Mouse (Mus musculus): ENCODE data around the gene Dcaf4. TPM values are rescaled to one million over a fixed set of nuclear protein-coding genes. Genes with fewer than 3 reads are reported as not detected.

The Dcaf4 gene
- total and polyA plus RNA-seq, 3 experiments = 11.9 to 17.2 (median 13.6) TPM

DNA sequence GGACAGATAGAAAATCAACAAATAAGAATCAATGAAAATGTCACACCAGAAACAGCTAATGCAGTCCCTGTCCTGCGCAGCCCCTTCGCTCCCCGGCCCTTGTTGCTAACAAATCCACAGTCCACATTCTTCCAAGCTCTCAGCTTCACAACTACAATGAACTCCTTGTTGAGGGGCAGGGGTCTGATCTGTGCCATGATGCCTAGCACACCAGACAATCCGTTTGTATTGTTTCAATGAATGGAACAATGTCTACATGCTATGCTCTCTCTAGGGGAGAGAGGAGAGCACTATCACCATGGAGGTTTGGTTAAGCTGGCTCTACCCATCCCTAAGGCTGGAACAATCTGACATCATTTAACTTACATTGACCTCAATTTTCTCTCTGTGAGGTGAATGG, 62.5 kb downstream of the Dcaf4 start:
- H3K4me1 ChIP-seq (ENCODE audit: control insufficient read depth, insufficient read depth, low read length) = peaks cover 6% of the 10 kb centered on the region
- intact Hi-C loops (cut with DNase I) = loop anchor here (5.0 kb wide), 1 partner anchor 60 kb away; the partner anchor contains the start of gene Dcaf4
- H3K79me2 ChIP-seq (replicated peaks; ENCODE audit: control insufficient read depth, insufficient read depth, low read length) = 0 out of 2 replicates have a peak, but pooled peaks cover under 1% of the 10 kb centered on the region
- no peak overlapping the region for H3K4me3 ChIP-seq
- H3K36me3 ChIP-seq (ENCODE audit: control insufficient read depth, insufficient read depth, low read length) = peaks cover 8% of the 10 kb centered on the region
- TF ChIP-seq CTCF (IDR thresholded peaks at IDR 0.05) (no peak), POLR2A (IDR thresholded peaks at IDR 0.05; ENCODE audit: insufficient read depth, low read depth, low read length) (no peak), EP300 (IDR thresholded peaks at IDR 0.05; ENCODE audit: insufficient read depth, low read depth, low read length) (no peak)
- H3K27me3 ChIP-seq (ENCODE audit: control insufficient read depth, insufficient read depth, low read length) = no peaks in the 10 kb centered on the region
- 91% methylated on average over 4 of the region's 4 CpGs for WGBS
- DNase-seq = no peak
- H3K27ac ChIP-seq = no peak overlapping the region
- H3K9ac ChIP-seq (ENCODE audit: low read depth, low read length) = no peak overlapping the region

DNA sequence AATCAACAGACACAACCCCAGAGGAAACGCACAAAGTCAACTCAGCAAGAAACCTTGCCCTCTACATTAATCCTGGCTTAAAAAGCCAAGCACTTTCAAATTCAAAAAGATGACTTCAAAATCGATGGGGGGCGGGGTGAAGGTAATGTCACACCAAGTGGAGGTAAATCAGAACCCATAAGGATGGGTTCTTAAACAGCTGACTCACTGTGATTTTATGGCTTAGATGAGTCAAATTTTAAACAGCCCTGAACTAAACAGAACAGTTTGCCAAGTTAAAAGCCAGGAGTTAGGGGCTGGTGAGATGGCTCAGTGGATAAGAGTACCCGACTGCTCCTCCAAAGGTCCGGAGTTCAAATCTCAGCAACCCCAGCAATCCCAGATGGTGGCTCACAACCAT, 66.4 kb downstream of the Dcaf4 start:
- Histone ChIP-seq H3K27ac (no peak overlapping the region), H3K4me3 (no peak overlapping the region), H3K36me3 (ENCODE audit: control insufficient read depth, insufficient read depth, low read length) (peaks cover 2% of the 10 kb centered on the region), H3K79me2 (replicated peaks; ENCODE audit: control insufficient read depth, insufficient read depth, low read length) (0 out of 2 replicates have a peak, but pooled peaks cover 3% of the 10 kb centered on the region), H3K27me3 (ENCODE audit: control insufficient read depth, insufficient read depth, low read length) (no peaks in the 10 kb centered on the region), H3K9ac (ENCODE audit: low read depth, low read length) (no peak overlapping the region), H3K4me1 (ENCODE audit: control insufficient read depth, insufficient read depth, low read length) (peaks cover 1% of the 10 kb centered on the region; the same call in 1 of the 2 replicates)
- DNase-seq = no peak
- 96% methylated on average over 5 of the region's 5 CpGs for WGBS
- TF ChIP-seq POLR2A (IDR thresholded peaks at IDR 0.05; ENCODE audit: insufficient read depth, low read depth, low read length) (no peak), CTCF (IDR thresholded peaks at IDR 0.05) (no peak), EP300 (IDR thresholded peaks at IDR 0.05; ENCODE audit: insufficient read depth, low read depth, low read length) (no peak)
- intact Hi-C loops (cut with DNase I) = no loop called here

Other genes starting within 250 kb of the Dcaf4 start
- gene Dpf3, start 32.8 kb upstream of the Dcaf4 start, total RNA-seq (2021) = 10 to 100 TPM; 16.6 to 18.8 TPM
- 9.1 and 9.7 TPM in 2 replicates for gene Dpf3, start 32.8 kb upstream of the Dcaf4 start, polyA plus RNA-seq (2012; rRNA removed)
- 10 to 100 TPM; 13.4 to 15.3 TPM for gene Zfyve1, start 76.8 kb downstream of the Dcaf4 start, total RNA-seq (2021)
- gene Zfyve1, start 76.8 kb downstream of the Dcaf4 start, polyA plus RNA-seq (2012; rRNA removed) = 10.0 and 17.7 TPM in 2 replicates
- gene Rbm25, start 110.8 kb downstream of the Dcaf4 start, total RNA-seq (2021) = 10 to 100 TPM; 37.3 to 49.6 TPM
- 27.4 and 58.5 TPM in 2 replicates for gene Rbm25, start 110.8 kb downstream of the Dcaf4 start, polyA plus RNA-seq (2012; rRNA removed)
- gene Psen1, start 167.7 kb downstream of the Dcaf4 start, total RNA-seq (2021) = 10 to 100 TPM; 35.1 to 38.0 TPM
- gene Psen1, start 167.7 kb downstream of the Dcaf4 start, polyA plus RNA-seq (2012; rRNA removed) = 16.8 and 24.5 TPM in 2 replicates
- 1 to 10 TPM; 4.9 to 7.5 TPM for gene Papln, start 243.2 kb downstream of the Dcaf4 start, total RNA-seq (2021)
- gene Papln, start 243.2 kb downstream of the Dcaf4 start, polyA plus RNA-seq (2012; rRNA removed) = 8.7 and 13.1 TPM in 2 replicates

All from heart, adult 2 months (tissue).